Mouse (Mus musculus) adrenal gland, postnatal 0 days (tissue): Measurements from ENCODE around the gene Olfr1564. TPM values are rescaled to one million over a fixed set of nuclear protein-coding genes. Genes with fewer than 3 reads are reported as not detected.

Source experiments
- polyA plus RNA-seq: library from polyadenylated mRNA; unstranded; fragments of >200 nt; fragmentation: Nextera tagmentation; extraction: Ambion mirVana; gene quantifications from 2 replicates; pipeline ENCODE4 v1.2.1, GENCODE M21; 2015

Gene Olfr1564
- polyA plus RNA-seq: not detected in 2 replicates

DNA sequence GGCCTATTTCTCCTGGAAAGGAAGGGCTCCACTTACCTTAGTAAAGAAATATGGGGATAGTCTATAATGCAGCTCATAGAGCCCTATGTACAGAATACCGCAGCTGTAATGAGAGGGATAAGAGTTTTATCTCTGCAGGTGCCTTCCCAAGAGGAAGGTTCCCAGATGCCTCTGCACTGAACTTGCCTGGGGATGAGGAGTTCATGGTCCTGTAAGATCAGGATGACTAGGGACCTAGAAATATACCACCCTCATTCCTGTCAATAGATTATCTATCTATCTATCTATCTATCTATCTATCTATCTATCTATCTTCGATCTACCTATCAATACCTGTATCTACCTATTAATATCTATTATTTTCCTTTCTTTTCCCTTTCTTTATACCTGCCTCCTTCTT, at the start of gene Olfr1564:
Gene Olfr1564 (minus strand): TSS at position 101 of the 400 bp plus-strand sequence.

DNA sequence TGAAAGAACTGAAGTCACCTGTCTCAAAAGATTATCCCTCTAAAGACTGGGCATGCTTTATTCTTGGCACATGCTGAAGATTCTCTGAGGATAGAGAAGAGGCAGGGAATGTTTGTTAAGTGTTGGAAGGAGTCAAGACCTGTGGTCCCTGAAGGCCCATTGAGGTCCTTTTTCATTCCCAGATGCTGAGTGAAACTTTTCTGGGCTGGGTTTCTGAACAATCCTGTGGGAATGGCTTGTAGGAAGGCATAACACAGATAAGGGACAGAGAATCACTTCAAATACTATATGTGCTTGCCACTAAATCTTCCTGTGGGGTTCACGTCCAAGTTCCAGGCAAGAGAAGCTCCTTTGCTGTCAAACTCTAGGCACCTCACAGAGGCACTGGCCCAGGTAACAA, 42.9 kb upstream of the Olfr1564 start, which contains the start of gene Olfr63:
Gene Olfr63 (plus strand): TSS at position 301 of the 400 bp plus-strand sequence.

DNA sequence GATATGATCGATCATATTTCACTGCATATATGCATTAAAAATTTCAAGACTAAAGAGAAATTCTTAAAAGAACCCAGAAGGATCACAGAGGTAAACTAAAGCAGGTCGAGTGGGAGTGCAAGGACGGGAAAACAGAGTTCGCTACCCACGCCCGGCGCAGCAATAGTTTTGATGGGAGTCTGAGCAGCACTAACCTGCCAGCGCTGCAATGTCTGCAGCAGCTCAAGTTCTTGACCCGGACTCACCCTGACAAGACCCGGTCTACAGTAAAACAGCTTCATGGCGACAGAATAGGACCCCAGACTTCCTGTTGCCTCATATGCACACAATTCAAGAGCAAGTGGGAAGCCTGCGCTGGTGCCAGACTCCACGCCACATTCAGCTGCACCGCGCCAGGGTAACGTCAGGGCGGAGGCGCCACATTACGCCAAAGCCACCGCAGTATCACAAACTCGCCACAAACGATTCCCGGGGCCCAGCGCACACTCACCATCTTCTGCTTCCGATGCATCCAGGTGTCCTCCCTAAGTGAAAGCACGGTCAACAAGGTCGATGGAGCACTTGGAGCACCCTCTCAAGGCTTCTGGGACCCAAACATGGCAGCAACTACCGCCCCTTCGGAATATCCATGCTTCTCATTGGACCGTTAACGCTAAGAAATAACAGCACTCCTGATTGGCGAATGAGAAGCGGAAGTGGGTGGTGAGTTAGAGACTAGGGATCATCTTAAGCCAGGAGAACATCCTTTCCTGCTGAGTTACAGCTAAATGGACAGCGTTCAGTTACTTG, 33.2 kb upstream of the Olfr1564 start, which contains the start of gene Zfp955a:
Gene Zfp955a (minus strand): TSS at position 616 of the 789 bp plus-strand sequence.

DNA sequence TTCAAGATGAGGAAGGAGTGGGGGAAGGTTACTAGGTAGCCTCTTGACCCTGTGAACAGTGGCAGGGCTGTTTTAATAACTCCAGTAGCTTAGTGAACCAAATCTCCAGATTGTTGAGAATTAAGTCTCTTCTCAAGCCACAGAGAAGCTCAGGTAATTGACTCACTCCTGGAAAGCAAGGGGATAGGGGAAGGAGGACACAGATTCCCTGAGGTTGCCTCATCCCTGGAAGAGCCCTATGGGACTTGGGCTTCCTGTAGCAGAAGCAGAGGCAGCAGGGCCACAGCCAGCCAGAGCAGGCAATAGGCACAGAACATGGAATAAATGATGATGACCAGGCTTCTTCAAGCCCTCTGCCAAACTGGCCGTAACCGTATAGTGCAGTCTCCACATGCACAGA, 30.5 kb downstream of the Olfr1564 start, which contains the start of gene Olfr239:
Gene Olfr239 (plus strand): TSS at position 301 of the 400 bp plus-strand sequence.

DNA sequence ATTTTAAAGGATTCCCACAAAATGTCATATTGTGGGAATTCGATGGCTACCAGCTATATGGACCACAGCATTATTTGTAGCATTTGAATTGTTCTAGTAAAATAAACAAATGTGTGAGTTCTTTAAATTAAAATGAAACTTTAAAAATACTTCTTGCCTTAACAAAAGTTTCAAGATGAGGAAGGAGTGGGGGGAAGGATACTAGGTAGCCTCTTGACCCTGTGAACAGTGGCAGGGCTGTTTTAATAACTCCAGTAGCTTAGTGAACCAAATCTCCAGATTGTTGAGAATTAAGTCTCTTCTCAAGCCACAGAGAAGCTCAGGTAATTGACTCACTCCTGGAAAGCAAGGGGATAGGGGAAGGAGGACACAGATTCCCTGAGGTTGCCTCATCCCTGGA, 53.3 kb downstream of the Olfr1564 start, which contains the start of gene Olfr55:
Gene Olfr55 (plus strand): TSS at position 301 of the 400 bp plus-strand sequence.

Other genes with a start within 250 kb of the Olfr1564 start
- gene Zfp952, start 228.6 kb downstream of the Olfr1564 start, polyA plus RNA-seq: 8.4 and 9.0 TPM in 2 replicates
- gene Zfp763, start 188.3 kb downstream of the Olfr1564 start, polyA plus RNA-seq: 10.6 and 11.4 TPM in 2 replicates
- not detected in 2 replicates for gene 4921501E09Rik, start 153.6 kb downstream of the Olfr1564 start, polyA plus RNA-seq
- 6.8 and 7.5 TPM in 2 replicates for gene Zfp563, start 132.4 kb downstream of the Olfr1564 start, polyA plus RNA-seq
- gene Morc2b, start 82.0 kb downstream of the Olfr1564 start, polyA plus RNA-seq: 0.06 TPM in 2 replicates
- not detected in 2 replicates for gene Olfr55, start 53.2 kb downstream of the Olfr1564 start, polyA plus RNA-seq
- gene Olfr239, start 30.4 kb downstream of the Olfr1564 start, polyA plus RNA-seq: not detected in 2 replicates
- 13.1 and 14.4 TPM in 2 replicates for gene Zfp955a, start 33.5 kb upstream of the Olfr1564 start, polyA plus RNA-seq
- 0.03 and 0.05 TPM in 2 replicates for gene Olfr63, start 43.0 kb upstream of the Olfr1564 start, polyA plus RNA-seq
- 5.2 and 6.9 TPM in 2 replicates for gene Zfp955b, start 67.9 kb upstream of the Olfr1564 start, polyA plus RNA-seq
- 8.6 and 10.3 TPM in 2 replicates for gene Zfp81, start 137.2 kb upstream of the Olfr1564 start, polyA plus RNA-seq
- 7.6 and 10.4 TPM in 2 replicates for gene Zfp101, start 173.0 kb upstream of the Olfr1564 start, polyA plus RNA-seq
- gene Actl9, start 211.2 kb upstream of the Olfr1564 start, polyA plus RNA-seq: not detected in 2 replicates